Mouse (Mus musculus) mesoderm, embryonic 11.5 days (tissue): Measurements from ENCODE around the gene Slc25a41.
"Not testable (repeated sequence)": the region's sequence is repeated elsewhere in the genome, so short reads cannot be mapped to it uniquely, and the experiment has no call there.

Source experiments
- DNase-seq: peaks from one replicate; pipeline ENCODE4 v3.0.0-alpha.2; 2012; ENCODE audit warnings: low read depth, low spot score

Slc25a41 gene

GRCm38 (mm10) chr17:57041554-57041953 is at the start of gene Slc25a41:
TSS of gene Slc25a41 (minus strand) at chr17:57041654.
- DNase-seq: no peak

- DNase-seq: peak; percentile 66
Measured at GRCm38 (mm10) chr17:57087049-57087832, 45.8 kb upstream of the Slc25a41 start, which contains the start of gene Tubb4a. TSS of gene Tubb4a (minus strand) at chr17:57087782.

GRCm38 (mm10) chr17:57085970-57086757 is 44.7 kb upstream of the Slc25a41 start:
- no peak for DNase-seq

- no peak for DNase-seq
Measured at GRCm38 (mm10) chr17:57082481-57082880, 41.0 kb upstream of the Slc25a41 start.

- DNase-seq: no peak
Measured at GRCm38 (mm10) chr17:57081234-57081842, 39.9 kb upstream of the Slc25a41 start.

- DNase-seq: no peak
Measured at GRCm38 (mm10) chr17:57079919-57080318, 38.5 kb upstream of the Slc25a41 start.

- no peak for DNase-seq
Measured at GRCm38 (mm10) chr17:57078336-57078735, 36.9 kb upstream of the Slc25a41 start, which contains the start of gene Dennd1c. TSS of gene Dennd1c (minus strand) at chr17:57078514.

- no peak for DNase-seq
Measured at GRCm38 (mm10) chr17:57076916-57077315, 35.5 kb upstream of the Slc25a41 start.

- DNase-seq: peak; percentile 63
Measured at GRCm38 (mm10) chr17:57070699-57071098, 29.2 kb upstream of the Slc25a41 start.

GRCm38 (mm10) chr17:57070272-57070671 is 28.8 kb upstream of the Slc25a41 start:
- no peak for DNase-seq

- no peak for DNase-seq
Measured at GRCm38 (mm10) chr17:57066908-57067307, 25.5 kb upstream of the Slc25a41 start.

GRCm38 (mm10) chr17:57063031-57063430 is 21.6 kb upstream of the Slc25a41 start:
- no peak for DNase-seq

GRCm38 (mm10) chr17:57062548-57062947 is 21.1 kb upstream of the Slc25a41 start:
- DNase-seq: no peak

GRCm38 (mm10) chr17:57062011-57062521 is 20.6 kb upstream of the Slc25a41 start:
- no peak for DNase-seq

- DNase-seq: no peak
Measured at GRCm38 (mm10) chr17:57061069-57061468, 19.6 kb upstream of the Slc25a41 start.

GRCm38 (mm10) chr17:57060231-57060801 is 18.9 kb upstream of the Slc25a41 start:
- peak; percentile 95 for DNase-seq

GRCm38 (mm10) chr17:57059486-57059977 is 18.1 kb upstream of the Slc25a41 start, which contains the start of gene Slc25a23:
TSS of gene Slc25a23 (minus strand) at chr17:57059863.
- peak; percentile 84 for DNase-seq

- no peak for DNase-seq
Measured at GRCm38 (mm10) chr17:57058891-57059485, 17.5 kb upstream of the Slc25a41 start, which contains the start of gene Crb3. TSS of gene Crb3 (plus strand) at chr17:57059105.

- no peak for DNase-seq
Measured at GRCm38 (mm10) chr17:57056246-57056645, 14.8 kb upstream of the Slc25a41 start.

GRCm38 (mm10) chr17:57051679-57052078 is 10.2 kb upstream of the Slc25a41 start:
- DNase-seq: not testable (repeated sequence)

- DNase-seq: no peak
Measured at GRCm38 (mm10) chr17:57048816-57049215, 7.4 kb upstream of the Slc25a41 start.
